Mouse (Mus musculus) ES-CJ7 (cell line): ENCODE measurements around the gene Ano6.

Experiments used
- DNase-seq: peaks from one replicate; pipeline ENCODE4 v3.0.0; 2011; ENCODE audit warnings: low read depth, low spot score

The Ano6 gene

GRCm38 (mm10) chr15:95888556-95888955, 97.9 kb downstream of the Ano6 start:
- no peak for DNase-seq

- no peak for DNase-seq
These were observed 99.7 kb downstream of the Ano6 start for GRCm38 (mm10) chr15:95890368-95890767.

- DNase-seq: no peak
These were observed 101.5 kb downstream of the Ano6 start for GRCm38 (mm10) chr15:95892171-95892570.

GRCm38 (mm10) chr15:95892929-95893328, 102.3 kb downstream of the Ano6 start:
- DNase-seq: no peak

- no peak for DNase-seq
These were observed 105.1 kb downstream of the Ano6 start for GRCm38 (mm10) chr15:95895699-95896098.

- DNase-seq: no peak
These were observed 107.0 kb downstream of the Ano6 start for GRCm38 (mm10) chr15:95897653-95898052.

- DNase-seq: no peak
These were observed 107.8 kb downstream of the Ano6 start for GRCm38 (mm10) chr15:95898438-95898837.

GRCm38 (mm10) chr15:95902396-95902795, 111.8 kb downstream of the Ano6 start:
- no peak for DNase-seq

GRCm38 (mm10) chr15:95904247-95904646, 113.6 kb downstream of the Ano6 start:
- no peak for DNase-seq

GRCm38 (mm10) chr15:95906017-95906749, 115.5 kb downstream of the Ano6 start:
- no peak for DNase-seq

- no peak for DNase-seq
These were observed 116.2 kb downstream of the Ano6 start for GRCm38 (mm10) chr15:95906891-95907290.

- DNase-seq: no peak
These were observed 116.7 kb downstream of the Ano6 start for GRCm38 (mm10) chr15:95907337-95907736.

GRCm38 (mm10) chr15:95907909-95908308, 117.3 kb downstream of the Ano6 start:
- DNase-seq: no peak

- DNase-seq: peak; percentile 45
These were observed 119.6 kb downstream of the Ano6 start for GRCm38 (mm10) chr15:95910099-95910780.

GRCm38 (mm10) chr15:95914963-95915362, 124.3 kb downstream of the Ano6 start:
- DNase-seq: no peak

GRCm38 (mm10) chr15:95915477-95915876, 124.8 kb downstream of the Ano6 start:
- DNase-seq: no peak

GRCm38 (mm10) chr15:95917330-95917729, 126.7 kb downstream of the Ano6 start:
- DNase-seq: no peak

GRCm38 (mm10) chr15:95920047-95920446, 129.4 kb downstream of the Ano6 start:
- DNase-seq: no peak

GRCm38 (mm10) chr15:95921072-95921471, 130.4 kb downstream of the Ano6 start:
- DNase-seq: no peak

GRCm38 (mm10) chr15:95921639-95922038, 131.0 kb downstream of the Ano6 start:
- no peak for DNase-seq

GRCm38 (mm10) chr15:95922558-95922957, 131.9 kb downstream of the Ano6 start:
- DNase-seq: no peak

- no peak for DNase-seq
These were observed 134.8 kb downstream of the Ano6 start for GRCm38 (mm10) chr15:95925334-95925986.

- DNase-seq: no peak
These were observed 138.4 kb downstream of the Ano6 start for GRCm38 (mm10) chr15:95929087-95929486.
